Mouse (Mus musculus): ENCODE results near the gene Eif3a.

Gene Eif3a

GRCm38 (mm10) chr19:60758896-60759835 is 31.3 kb downstream of the Eif3a start:
- CTCF ChIA-PET, result interaction anchor here (0.8 kb wide), 1 partner anchor 466 kb away, joined by 14 read pairs; no protein-coding TSS in a partner anchor

GRCm38 (mm10) chr19:60757099-60757785 is 33.2 kb downstream of the Eif3a start:
- CTCF ChIA-PET, result no interaction called here

- CTCF ChIA-PET, result interaction anchor here (0.5 kb wide), 1 partner anchor 87 kb away, joined by 5 read pairs; no protein-coding TSS in a partner anchor
These were observed 34.0 kb downstream of the Eif3a start for GRCm38 (mm10) chr19:60756192-60757098.

- CTCF ChIA-PET, result interaction anchor here (0.5 kb wide), 1 partner anchor 87 kb away, joined by 5 read pairs; no protein-coding TSS in a partner anchor
These were observed 34.8 kb downstream of the Eif3a start, which contains the start of gene Nanos1 for GRCm38 (mm10) chr19:60755438-60756191. TSS of gene Nanos1 (plus strand) at chr19:60755987.

DNA sequence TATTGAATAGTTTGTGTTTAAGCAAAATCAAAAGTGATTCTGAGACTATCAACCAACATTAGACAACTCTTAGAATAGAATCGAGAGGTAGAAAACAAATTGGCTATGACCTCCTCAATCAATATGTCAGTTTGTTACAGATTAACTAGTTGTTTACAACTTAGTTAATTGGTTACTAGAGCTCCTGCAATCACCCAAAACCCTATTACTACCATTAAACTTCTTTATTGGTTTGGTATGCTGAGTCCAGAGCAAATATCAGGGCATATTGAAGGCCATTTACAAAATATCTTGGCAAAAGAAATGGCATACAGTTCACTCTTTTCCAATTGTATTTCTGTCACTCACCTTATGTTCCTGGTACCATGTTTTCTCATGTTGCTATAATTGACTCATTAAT is 42.7 kb downstream of the Eif3a start:
- CTCF ChIA-PET, result no interaction called here

DNA sequence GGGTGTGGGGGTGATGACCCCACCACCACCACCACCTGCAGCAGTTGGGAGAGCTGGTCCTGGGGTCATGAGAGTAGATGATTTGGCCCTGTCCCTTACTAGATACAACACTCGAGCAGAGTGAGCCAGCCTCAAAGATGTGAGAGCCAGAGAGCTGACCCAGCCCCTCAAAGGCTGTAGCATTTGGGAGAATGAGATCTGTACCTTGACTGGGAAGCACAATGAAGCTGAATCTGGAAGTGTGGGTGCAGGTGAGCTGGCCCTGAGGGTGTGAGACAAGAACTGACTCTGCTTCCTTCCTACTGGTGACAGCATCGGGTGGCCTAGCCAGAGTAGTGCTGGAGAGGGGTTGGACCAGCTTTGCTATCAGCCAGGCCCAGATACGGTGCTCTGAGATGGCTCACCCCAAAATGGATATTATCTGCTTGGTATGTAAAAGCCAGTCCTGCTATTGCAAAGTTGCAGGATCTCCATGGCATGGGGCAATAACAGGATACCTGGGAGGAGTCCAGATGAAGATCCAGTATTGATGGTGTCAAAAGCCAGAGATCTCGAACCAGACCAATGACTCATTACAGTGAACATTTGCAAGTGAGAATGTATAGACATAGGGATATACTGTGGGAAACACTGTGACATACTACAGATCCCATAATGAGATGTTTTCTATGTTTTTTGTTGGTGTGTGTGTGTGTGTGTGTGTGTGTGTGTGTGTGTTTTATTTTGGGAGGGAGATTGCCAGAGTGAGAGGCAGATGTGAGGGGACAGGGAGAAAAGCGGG is 46.5 kb downstream of the Eif3a start:
- CTCF ChIA-PET, result no interaction called here

DNA sequence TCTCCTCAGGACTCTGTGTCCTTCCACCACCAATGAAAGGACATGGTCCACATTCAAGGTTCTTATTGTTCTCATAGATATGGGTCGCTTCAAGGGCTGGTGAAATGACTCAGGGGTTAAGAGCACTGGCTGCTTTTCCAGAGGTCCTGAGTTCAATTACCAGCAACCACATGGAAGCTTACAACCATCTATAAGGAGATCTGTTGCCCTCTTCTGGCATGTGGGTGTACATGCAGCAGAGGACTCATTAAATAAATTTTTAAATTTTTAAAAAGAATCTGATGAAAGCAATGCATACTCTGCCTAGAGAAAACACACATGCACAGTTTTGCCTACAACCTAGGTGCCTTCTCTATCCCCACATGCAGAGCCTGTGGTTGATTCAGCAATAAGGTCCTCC is 49.9 kb downstream of the Eif3a start:
- CTCF ChIA-PET, result no interaction called here

GRCm38 (mm10) chr19:60731966-60732365 is 58.5 kb downstream of the Eif3a start:
- CTCF ChIA-PET, result interaction anchor here (0.6 kb wide), 1 partner anchor 168 kb away, joined by 4 read pairs; no protein-coding TSS in a partner anchor

- CTCF ChIA-PET, result no interaction called here
These were observed 59.2 kb downstream of the Eif3a start for GRCm38 (mm10) chr19:60731299-60731698.

GRCm38 (mm10) chr19:60730281-60730852 is 60.1 kb downstream of the Eif3a start:
- CTCF ChIA-PET, result no interaction called here

- CTCF ChIA-PET, result no interaction called here
These were observed 74.1 kb downstream of the Eif3a start for GRCm38 (mm10) chr19:60716381-60716780.

GRCm38 (mm10) chr19:60712577-60712976 is 77.9 kb downstream of the Eif3a start:
- CTCF ChIA-PET, result no interaction called here
